Mouse (Mus musculus) heart, embryonic 15.5 days (tissue): ENCODE data around the gene Slc44a2. TPM values are rescaled to one million over a fixed set of nuclear protein-coding genes. Genes with fewer than 3 reads are reported as not detected.

Source experiments
- ATAC-seq: fragments of 200-750 bp; cut with Nextera tagmentation; replicated peaks from 2 replicates; pipeline ENCODE4 v1.8.0; 2017; ENCODE audit warnings: low read depth, moderate TSS enrichment; ENCODE audit not compliant: insufficient number of reproducible peaks, insufficient read depth, low FRiP score
- H3K27ac ChIP-seq: fragments of 300-500 bp; sonication (generic); 2 replicates; pipeline ENCODE4 v1.5.1; 2015; ENCODE audit warnings: mild to moderate bottlenecking, inconsistent platforms
- H3K27me3 ChIP-seq: fragments of 300-500 bp; sonication (generic); 2 replicates; pipeline ENCODE4 v1.6.1; 2015; ENCODE audit warnings: inconsistent platforms
- H3K36me3 ChIP-seq: fragments of 300-500 bp; sonication (generic); 2 replicates; pipeline ENCODE4 v1.6.1; 2015; ENCODE audit warnings: mild to moderate bottlenecking, inconsistent platforms
- H3K4me1 ChIP-seq: fragments of 300-500 bp; sonication (generic); replicated peaks from 2 replicates; pipeline ENCODE4 v1.6.1; 2015; ENCODE audit warnings: inconsistent platforms
- H3K4me2 ChIP-seq: fragments of 300-500 bp; sonication (generic); 2 replicates; pipeline ENCODE4 v1.6.1; 2015; ENCODE audit warnings: inconsistent platforms, mild to moderate bottlenecking, moderate library complexity
- H3K4me3 ChIP-seq: fragments of 300-500 bp; sonication (generic); 2 replicates; pipeline ENCODE4 v1.5.1; 2015; ENCODE audit warnings: mild to moderate bottlenecking, inconsistent platforms
- H3K9ac ChIP-seq: fragments of 300-500 bp; sonication (generic); 2 replicates; pipeline ENCODE4 v1.6.1; 2015; ENCODE audit warnings: mild to moderate bottlenecking, inconsistent platforms
- H3K9me3 ChIP-seq: fragments of 300-500 bp; sonication (generic); replicated peaks from 2 replicates; pipeline ENCODE4 v1.6.1; 2016; ENCODE audit warnings: inconsistent platforms
- WGBS: fragments of 180-500 bp; shearing (Covaris S2); methylation state at CpG from one replicate; pipeline ENCODE4 v1.1.7; 2015; ENCODE audit warnings: mixed read lengths; 5-methylcytosine and 5-hydroxymethylcytosine counted together
- polyA plus RNA-seq: library from polyadenylated mRNA; unstranded; fragments of >200 nt; fragmentation: Nextera tagmentation; extraction: Ambion mirVana; gene quantifications from 2 replicates; pipeline ENCODE4 v1.2.1, GENCODE M21; 2015

Slc44a2 gene
- polyA plus RNA-seq, 1 experiment from 2014 or later = 56.8 TPM

DNA sequence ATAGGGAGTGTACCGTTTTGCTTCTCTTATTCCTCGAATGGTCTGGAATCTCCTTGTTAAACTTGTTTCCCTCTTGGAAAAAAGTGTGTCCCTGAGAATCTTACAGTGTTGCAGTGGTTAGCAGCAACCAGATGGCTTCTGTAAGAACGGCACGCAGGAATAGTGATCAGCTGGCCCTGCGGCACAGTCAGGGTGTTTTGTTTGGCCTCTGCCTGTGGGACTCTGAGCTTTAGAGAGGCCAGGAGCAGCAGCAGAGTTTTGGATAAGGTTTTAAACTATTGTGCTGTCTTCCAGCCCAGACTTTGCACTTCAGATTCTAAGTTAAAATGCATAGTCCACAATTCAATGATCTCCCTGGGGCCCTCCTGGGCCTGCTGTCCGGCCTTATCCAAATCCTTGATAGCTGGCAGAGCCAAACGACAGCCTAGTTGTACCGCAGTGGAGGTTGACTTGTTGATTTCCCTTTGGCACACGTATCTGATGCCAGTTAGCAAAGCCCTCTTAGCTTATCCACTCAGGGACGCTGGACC lies 72.2 kb downstream of the Slc44a2 start:
- WGBS = 78% methylated on average over 10 of the region's 10 CpGs

DNA sequence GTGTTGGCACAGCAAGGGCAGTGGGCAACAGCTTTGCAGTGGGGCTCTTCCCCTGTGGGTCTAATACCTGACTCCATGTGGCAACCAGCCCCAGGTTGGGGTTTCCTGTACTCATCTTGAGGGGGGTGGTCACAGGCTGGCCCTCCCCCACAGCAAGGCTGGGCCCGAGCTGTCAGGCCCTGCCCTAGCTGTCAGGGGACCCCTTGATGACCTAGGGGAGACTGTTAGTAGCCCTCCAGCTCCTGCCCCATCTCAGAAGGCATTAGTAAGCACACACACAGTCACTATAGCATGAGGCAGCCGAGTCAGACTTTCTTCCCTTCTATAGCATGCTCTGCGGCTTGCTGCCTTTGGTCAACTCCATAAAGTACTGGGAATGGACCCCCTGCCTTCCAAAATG lies 75.2 kb downstream of the Slc44a2 start:
- ATAC-seq = no peak
- Histone ChIP-seq H3K9me3 (no peaks in the 10 kb centered on the region), H3K4me3 (no peak overlapping the region), H3K27me3 (no peaks in the 10 kb centered on the region), H3K4me2 (no peak overlapping the region), H3K27ac (no peak overlapping the region), H3K4me1 (no peaks in the 10 kb centered on the region), H3K9ac (no peak overlapping the region), H3K36me3 (peaks cover 98% of the 10 kb centered on the region)
- WGBS = 81% methylated on average over 3 of the region's 3 CpGs

More for the DNA sequence above, 72.2 kb downstream of the Slc44a2 start:
- no peaks in the 10 kb centered on the region for H3K4me1 ChIP-seq
- ATAC-seq = no peak
- H3K9me3 ChIP-seq = no peaks in the 10 kb centered on the region
- H3K27me3 ChIP-seq = no peaks in the 10 kb centered on the region
- peaks cover 89% of the 10 kb centered on the region for H3K36me3 ChIP-seq
- no peak overlapping the region for H3K27ac ChIP-seq
- no peak overlapping the region for H3K9ac ChIP-seq
- no peak overlapping the region for H3K4me2 ChIP-seq
- no peak overlapping the region for H3K4me3 ChIP-seq

DNA sequence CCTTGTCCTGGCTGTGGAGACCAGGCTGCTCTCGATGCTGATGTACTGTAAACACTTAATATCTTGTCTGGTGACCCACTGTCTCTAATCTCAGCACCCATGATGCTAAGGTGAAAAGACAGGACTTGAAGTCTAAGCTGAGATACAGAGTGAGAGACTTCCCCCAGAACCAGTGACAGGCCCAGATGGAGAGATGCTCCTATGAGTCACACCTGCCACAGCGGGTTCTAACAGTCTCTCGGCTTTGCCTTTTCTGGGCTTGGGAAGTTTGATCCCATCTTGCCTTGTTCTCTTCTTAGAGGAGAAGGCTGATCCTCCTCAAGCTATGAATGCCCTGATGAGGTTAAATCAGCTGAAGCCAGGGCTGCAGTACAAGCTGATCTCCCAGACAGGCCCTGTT lies 76.7 kb downstream of the Slc44a2 start:
- 90% methylated on average over 3 of the region's 3 CpGs for WGBS
- Histone ChIP-seq H3K27ac (no peak overlapping the region), H3K4me2 (no peak overlapping the region), H3K27me3 (no peaks in the 10 kb centered on the region), H3K9ac (no peak overlapping the region), H3K9me3 (no peaks in the 10 kb centered on the region), H3K36me3 (peaks cover 92% of the 10 kb centered on the region), H3K4me1 (peaks cover 6% of the 10 kb centered on the region), H3K4me3 (no peak overlapping the region)
- ATAC-seq = no peak

GRCm38 (mm10) chr9:21401042-21401441 lies 80.5 kb downstream of the Slc44a2 start:
- Histone ChIP-seq H3K27me3 (no peaks in the 10 kb centered on the region), H3K4me3 (no peak overlapping the region), H3K4me2 (no peak overlapping the region), H3K9me3 (no peaks in the 10 kb centered on the region), H3K36me3 (peaks cover 82% of the 10 kb centered on the region), H3K9ac (no peak overlapping the region), H3K4me1 (peaks cover 16% of the 10 kb centered on the region), H3K27ac (no peak overlapping the region)
- ATAC-seq = no peak
- WGBS = 92% methylated on average over 9 of the region's 9 CpGs

GRCm38 (mm10) chr9:21402764-21403253 lies 82.3 kb downstream of the Slc44a2 start:
- H3K4me2 ChIP-seq = no peak overlapping the region
- no peaks in the 10 kb centered on the region for H3K27me3 ChIP-seq
- peaks cover 16% of the 10 kb centered on the region for H3K4me1 ChIP-seq
- H3K36me3 ChIP-seq = peaks cover 75% of the 10 kb centered on the region
- no peak overlapping the region for H3K4me3 ChIP-seq
- ATAC-seq = peak; percentile 68
- peak overlapping the region; percentile 26; the same call in 1 of the 2 replicates for H3K9ac ChIP-seq
- no peaks in the 10 kb centered on the region for H3K9me3 ChIP-seq
- peak overlapping the region; percentile 39 for H3K27ac ChIP-seq
- WGBS = 46% methylated on average over 11 of the region's 11 CpGs

- Histone ChIP-seq H3K27ac (no peak overlapping the region), H3K36me3 (peaks cover 65% of the 10 kb centered on the region), H3K4me3 (no peak overlapping the region), H3K4me2 (no peak overlapping the region), H3K27me3 (no peaks in the 10 kb centered on the region), H3K9ac (0 out of 2 replicates have a peak overlapping the region, but pooled peaks have one; percentile 15), H3K9me3 (no peaks in the 10 kb centered on the region), H3K4me1 (peaks cover 16% of the 10 kb centered on the region)
- 94% methylated on average over 5 of the region's 5 CpGs for WGBS
- no peak for ATAC-seq
Measured at GRCm38 (mm10) chr9:21403745-21404144, 83.2 kb downstream of the Slc44a2 start.

Other genes with a start within 250 kb of the Slc44a2 start
- 0.26 and 0.79 TPM in 2 replicates for gene Gm49373, start 247.6 kb upstream of the Slc44a2 start, polyA plus RNA-seq
- 42.9 and 52.3 TPM in 2 replicates for gene Fdx1l, start 247.1 kb upstream of the Slc44a2 start, polyA plus RNA-seq
- 1.1 and 2.3 TPM in 2 replicates for gene Gm38431, start 228.7 kb upstream of the Slc44a2 start, polyA plus RNA-seq
- gene Raver1, start 228.7 kb upstream of the Slc44a2 start, polyA plus RNA-seq = 33.5 and 53.2 TPM in 2 replicates
- gene Tyk2, start 189.5 kb upstream of the Slc44a2 start, polyA plus RNA-seq = 12.2 and 16.6 TPM in 2 replicates
- gene Cdc37, start 170.7 kb upstream of the Slc44a2 start, polyA plus RNA-seq = 203 and 229 TPM in 2 replicates
- gene Pde4a, start 155.0 kb upstream of the Slc44a2 start, polyA plus RNA-seq = 13.0 and 13.5 TPM in 2 replicates
- gene Keap1, start 81.3 kb upstream of the Slc44a2 start, polyA plus RNA-seq = 43.4 and 56.9 TPM in 2 replicates
- gene S1pr5, start 72.3 kb upstream of the Slc44a2 start, polyA plus RNA-seq = 0.05 and 0.11 TPM in 2 replicates
- 48.5 and 50.9 TPM in 2 replicates for gene Atg4d, start 55.4 kb upstream of the Slc44a2 start, polyA plus RNA-seq
- 10.4 and 12.5 TPM in 2 replicates for gene Kri1, start 32.7 kb upstream of the Slc44a2 start, polyA plus RNA-seq
- 88.6 and 96.4 TPM in 2 replicates for gene Cdkn2d, start 29.3 kb upstream of the Slc44a2 start, polyA plus RNA-seq
- 1.8 and 6.9 TPM in 2 replicates for gene Ap1m2, start 8.4 kb upstream of the Slc44a2 start, polyA plus RNA-seq
- 88.1 and 118 TPM in 2 replicates for gene Ilf3, start 47.2 kb downstream of the Slc44a2 start, polyA plus RNA-seq
- gene Qtrt1, start 91.1 kb downstream of the Slc44a2 start, polyA plus RNA-seq = 23.8 and 28.1 TPM in 2 replicates
- 60.0 and 73.6 TPM in 2 replicates for gene Dnm2, start 104.2 kb downstream of the Slc44a2 start, polyA plus RNA-seq
- 78.8 and 92.6 TPM in 2 replicates for gene Tmed1, start 189.6 kb downstream of the Slc44a2 start, polyA plus RNA-seq
- gene AB124611, start 205.5 kb downstream of the Slc44a2 start, polyA plus RNA-seq = 2.3 and 4.1 TPM in 2 replicates
- gene Carm1, start 226.2 kb downstream of the Slc44a2 start, polyA plus RNA-seq = 26.2 and 41.0 TPM in 2 replicates